Mouse (Mus musculus) spleen, postnatal 10 days (tissue): ENCODE measurements around the gene Nckap5l.
"Not testable (repeated sequence)": the region's sequence is repeated elsewhere in the genome, so short reads cannot be mapped to it uniquely, and the experiment has no call there.

Experiments used
- DNase-seq, 2 experiments: peaks; one replicate each; pipeline ENCODE4 v3.0.0; 2021 to 2022; ENCODE audit warnings: low spot score in 2 of 2

Gene Nckap5l

DNA sequence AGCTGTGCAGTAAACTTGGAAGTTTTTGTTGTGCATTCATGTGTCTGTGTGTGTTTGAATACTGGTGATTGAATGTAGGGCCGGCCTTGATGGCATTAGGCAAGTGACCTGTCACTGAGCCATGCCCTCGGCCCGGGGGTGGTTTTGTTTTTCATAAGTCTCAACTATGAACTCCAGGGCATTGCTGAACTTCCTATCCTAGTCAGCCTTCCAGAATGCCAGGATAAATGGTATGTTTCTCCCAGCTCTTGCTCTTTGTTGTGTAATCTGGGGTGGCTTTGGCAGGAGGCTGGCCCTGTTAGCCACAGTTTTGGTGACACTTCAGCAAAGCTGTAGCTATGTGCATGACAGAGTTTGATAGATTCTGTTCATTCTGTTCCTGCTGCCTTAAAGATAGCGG lies 60.7 kb downstream of the Nckap5l start:
- DNase-seq: no peak

DNA sequence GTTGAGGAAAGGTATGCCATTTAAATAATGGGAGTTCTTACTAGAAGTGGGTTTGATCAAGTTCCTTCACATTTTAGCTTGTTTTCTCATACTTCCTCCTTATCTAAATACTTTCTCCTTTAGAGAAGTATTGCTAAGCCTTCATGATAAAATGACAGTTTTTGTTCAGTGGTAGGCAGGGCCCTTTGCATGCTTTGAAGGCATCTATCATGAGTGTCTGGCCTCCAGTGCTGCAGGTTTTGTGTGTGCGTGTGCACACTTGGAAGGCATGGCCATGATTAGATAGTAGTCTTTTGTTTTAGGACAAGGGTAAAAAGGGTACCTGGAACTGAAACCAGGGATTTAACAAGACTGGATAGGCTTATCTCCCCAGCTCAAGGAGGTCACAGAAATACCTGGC lies 61.1 kb downstream of the Nckap5l start:
- no peak for DNase-seq

DNA sequence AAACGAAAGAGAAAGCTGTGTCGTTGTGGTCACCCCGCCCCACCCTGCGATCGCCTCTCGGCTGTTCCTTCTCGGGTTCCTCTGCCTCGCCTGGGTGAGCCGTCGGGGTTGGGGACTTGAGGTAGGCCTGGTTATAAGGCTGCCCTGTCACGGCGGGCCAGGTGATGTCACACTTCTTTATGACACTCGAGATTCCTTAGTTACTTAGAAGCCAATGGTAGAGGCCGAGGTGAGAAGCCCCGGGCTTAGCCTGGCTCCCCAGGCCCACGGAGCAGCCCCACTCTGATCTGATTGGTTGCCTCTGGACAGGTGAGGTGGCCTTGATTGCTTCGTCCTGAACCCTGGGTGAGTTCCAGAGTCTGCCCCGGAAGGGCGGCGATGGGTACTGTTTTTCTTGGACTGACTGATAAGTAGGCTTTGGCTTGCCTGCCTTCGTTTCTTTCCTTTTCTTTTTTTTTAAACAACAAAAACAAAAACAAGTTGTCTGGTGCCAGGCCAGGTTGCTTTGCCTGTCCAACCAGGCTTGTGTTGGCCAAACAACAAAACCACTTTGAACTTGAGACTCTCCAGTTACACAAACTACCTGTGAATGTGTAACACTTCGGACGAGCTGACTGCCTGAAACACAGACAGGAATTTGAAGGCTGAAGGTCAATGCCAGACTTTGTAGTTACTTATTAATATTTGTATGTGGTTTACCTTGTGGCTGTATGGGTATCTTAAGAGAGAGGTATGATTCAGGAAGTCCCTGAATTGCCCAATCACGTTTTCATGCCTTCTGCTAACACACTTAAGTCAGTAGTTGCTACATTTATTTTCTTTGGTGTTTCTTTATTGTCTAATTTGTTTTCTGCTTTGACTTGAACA lies 63.9 kb downstream of the Nckap5l start:
- DNase-seq: peak in 1 of 2 experiments; percentile 85

DNA sequence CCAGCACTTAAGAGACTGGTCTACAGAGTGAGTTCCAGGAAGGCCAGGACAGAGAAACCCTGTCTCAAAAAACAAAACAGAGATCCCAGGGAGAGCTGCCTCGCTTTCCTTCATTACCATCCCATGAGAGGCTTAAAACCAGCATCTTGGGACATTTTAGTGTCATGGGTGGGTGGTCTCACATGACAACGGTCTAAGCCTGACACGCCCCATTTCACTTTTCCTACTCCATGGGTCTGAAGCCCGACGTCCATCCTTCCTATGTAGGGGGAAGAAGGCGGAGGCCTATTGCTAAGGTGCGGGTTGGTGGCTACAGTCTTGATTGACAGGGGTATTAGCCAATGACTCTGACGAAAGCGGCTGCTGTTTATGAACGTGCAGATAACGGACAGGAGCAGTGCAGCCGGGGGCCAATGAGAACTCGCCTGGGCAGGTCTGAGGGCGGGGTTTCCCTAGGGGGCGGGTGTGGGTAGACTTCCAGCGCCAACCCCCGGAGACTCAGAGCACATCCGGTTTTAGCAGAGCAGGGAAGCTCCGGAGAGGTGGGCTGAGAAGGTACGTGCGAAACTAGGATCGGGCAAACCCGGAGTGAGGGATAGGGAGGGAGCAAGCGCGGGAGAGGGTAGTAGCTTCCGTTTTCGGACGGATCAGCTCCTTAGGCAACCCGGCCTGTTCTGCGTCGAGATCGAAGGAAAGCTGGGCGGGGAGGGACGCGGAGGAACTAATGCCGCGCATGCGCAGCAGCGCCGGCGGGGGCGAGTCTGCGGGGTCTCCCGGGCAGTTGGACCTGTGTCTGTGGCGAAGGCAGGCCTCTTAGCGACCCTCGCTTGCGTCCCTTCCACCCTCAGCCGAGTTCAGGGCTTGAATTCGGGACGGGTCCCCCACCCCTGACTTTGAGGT lies 64.8 kb downstream of the Nckap5l start, which contains the start of gene Tmbim6:
Gene Tmbim6, plus strand, starts transcription at position 397 of the 900 bp plus-strand sequence.
- DNase-seq: peak; percentile 98 to 99

DNA sequence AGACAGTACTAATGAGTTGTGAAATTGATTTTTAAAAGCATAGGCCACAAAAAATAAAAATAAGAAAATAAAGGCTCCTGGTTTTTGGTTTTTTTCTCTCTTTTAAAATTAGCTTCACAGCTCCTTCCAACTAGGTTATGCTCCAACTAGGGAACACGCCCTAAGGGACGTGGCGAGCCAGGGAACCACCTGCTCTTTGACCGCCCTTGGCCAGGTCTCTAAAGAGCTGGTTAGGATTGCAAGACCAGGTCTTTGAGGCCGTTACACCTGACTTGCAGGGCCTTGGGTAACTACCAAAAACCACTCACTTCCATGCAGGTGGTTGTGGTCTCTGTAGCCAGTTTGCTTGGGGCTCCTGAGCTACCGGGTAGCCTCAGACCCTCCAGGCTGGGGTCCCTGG lies 65.6 kb downstream of the Nckap5l start:
- no peak for DNase-seq

DNA sequence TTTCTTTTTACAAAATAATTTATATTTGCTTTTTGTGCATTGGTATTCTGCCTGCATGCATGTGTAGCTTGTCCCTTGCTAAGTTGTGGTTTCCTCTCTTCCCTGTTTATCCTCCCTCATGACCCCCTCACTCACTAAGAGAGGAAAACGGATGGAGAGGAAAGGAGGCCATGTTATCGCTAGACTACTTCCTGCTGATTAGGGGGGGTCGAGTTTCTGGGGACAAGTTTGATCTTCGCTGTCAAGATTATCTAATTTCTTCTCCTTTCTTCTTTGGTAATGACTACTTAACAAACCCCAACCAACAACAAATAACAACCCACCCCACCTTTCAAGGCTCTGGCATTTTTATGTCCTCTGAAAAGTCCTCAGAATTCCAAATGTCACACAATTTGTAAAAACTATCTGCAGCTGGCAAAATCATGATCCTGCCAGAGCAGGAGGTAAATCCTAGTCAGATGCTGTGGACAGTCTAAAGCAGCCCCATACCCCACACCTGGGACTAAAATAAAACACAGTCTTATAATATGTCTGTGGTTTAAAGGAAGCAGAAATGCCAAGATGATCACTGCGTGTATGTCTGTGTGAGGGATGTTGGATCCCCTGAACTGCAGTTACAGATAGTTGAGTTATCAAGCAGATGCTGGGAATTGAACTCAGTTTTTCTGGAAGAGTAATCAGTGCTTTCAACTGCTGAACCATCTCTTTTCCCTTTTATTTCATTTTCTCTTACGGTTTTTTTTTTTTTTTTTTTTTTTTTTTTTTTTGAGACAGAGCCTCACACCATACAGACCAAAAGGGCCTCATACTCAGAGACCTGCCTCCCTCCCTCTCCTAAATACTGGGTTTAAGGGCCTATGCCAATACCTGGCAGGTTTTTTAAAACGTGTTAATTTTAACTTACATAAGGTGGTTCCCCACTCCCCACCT lies 66.8 kb downstream of the Nckap5l start:
- DNase-seq: no peak

DNA sequence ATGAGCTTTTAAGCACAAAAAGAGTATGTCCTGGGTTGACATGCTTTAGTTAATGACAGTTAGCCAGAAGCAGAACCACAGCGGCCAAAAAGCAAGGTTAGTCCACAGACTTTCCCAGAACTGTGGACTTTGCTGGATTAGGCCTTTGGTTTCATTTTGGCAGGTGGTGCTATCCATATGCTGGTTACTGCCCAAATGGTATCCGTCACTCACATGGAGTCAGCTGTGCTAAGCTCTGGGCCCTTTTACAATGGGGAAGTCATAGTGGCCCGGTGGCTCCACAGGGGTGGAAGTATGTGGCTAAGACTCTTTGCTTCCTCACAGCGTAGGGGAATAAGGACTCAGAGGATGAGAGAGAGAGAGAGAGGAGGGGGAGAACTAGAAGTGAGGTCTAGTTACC lies 69.6 kb downstream of the Nckap5l start:
- no peak for DNase-seq

DNA sequence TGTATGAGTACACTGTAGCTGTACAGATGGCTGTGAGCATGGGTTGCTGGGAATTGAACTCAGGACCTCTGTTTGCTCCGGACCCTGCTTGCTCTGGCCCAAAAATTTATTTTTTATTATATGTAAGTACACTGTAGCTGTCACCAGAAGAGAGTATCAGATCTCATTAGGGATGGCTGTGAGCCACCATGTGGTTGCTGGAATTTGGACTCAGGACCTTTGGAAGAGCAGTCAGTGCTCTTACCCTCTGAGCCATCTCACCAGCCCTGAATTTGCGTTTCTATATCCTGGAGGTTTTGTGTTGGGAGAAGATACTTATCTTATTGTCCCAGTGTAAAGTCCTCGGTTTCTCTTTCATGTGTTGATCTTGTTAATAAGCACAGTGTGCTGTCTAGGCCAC lies 70.8 kb downstream of the Nckap5l start:
- DNase-seq: no peak

DNA sequence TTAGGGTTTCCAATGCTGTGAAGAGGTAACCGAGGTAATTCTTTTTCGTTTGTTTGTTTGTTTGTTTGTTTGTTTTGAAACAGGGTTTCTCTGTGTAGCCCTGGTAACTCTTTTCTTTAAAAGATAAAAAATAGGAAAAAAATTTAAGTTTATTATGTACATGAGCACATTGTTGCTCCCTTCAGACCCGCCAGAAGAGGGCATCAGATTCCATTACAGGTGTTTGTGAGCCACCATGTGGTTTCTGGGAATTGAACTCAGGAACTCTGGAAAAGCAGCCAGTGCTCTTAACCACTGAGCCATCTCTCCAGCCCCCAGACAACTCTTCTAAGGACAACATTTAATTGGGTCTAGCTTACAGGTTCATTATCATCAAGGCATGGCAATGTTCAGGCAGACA lies 71.4 kb downstream of the Nckap5l start:
- not testable (repeated sequence) for DNase-seq

DNA sequence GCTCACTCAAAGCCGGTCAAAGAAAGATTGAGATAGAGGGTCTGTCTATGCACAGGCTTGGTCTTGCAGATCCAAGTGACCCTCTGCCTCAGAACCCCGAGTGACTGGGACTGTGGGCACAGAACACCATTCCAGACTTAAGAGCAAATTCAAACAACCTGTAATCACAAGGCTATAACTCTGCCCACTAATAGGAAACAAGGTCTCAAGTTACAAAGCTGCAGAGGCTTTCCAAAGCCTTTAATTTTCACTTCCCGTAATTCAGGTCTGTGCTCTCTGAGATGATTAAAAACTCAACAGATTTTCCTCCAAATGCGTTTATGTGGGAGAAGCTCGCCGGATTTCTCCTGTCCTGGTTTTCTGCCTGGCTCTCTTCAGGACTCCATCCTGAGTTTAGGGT lies 73.5 kb downstream of the Nckap5l start:
- no peak for DNase-seq

DNA sequence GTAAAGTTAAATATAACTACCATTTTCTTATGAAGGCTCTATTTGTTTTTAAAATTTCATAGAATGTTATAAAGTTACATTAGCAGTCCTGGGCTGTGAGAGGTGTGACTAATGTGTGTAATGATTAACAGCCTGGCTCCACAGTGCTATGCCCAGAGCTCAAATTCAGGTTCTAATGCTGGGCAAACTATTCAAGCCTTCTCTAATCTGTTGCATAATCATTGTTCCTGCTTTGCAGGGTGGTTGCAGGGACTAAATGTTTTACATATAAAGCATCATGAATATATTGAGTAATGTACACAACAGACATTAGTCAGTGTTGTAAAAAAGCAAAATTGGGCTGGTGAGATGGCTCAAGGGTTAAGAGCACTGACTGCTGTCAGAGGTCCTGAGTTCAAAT lies 74.7 kb downstream of the Nckap5l start:
- no peak for DNase-seq

DNA sequence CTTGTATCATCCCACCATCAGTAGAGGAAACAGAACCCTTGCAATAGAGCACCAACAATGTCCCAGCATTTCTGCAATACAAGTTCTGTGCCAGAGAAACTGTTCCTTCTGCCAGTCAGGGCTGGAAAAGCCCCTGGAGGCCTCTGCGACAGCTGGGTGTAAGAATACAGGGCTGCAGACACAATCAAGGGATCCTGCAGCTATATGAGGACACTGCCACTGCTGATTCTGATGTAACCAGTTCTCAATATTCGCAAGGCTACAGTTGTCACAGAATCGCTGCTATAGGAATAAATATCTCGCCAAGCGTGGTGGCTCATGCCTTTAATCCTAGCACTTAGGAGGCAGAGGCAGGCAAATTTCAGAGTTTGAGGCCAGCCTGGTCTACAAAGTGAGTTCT lies 81.3 kb downstream of the Nckap5l start:
- DNase-seq: no peak

DNA sequence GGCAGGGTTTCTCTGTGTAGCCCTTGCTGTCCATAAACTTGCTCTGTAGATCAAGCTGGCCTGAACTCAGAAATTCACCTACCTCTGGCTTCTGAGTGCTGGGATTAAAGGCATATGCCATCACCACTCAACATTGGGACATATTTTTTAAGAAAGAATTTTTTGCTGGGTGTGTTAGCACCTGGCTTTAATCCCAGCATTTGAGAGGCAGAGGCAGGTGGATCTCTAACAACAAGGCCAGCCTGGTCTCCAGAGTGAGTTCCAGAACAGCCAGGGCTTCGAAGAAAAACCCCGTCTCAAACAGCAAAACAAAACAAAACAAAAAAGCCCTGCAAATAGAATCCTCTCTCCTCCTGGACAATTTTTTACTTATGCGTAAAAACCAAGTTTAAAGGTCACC lies 82.0 kb downstream of the Nckap5l start:
- DNase-seq: no peak

DNA sequence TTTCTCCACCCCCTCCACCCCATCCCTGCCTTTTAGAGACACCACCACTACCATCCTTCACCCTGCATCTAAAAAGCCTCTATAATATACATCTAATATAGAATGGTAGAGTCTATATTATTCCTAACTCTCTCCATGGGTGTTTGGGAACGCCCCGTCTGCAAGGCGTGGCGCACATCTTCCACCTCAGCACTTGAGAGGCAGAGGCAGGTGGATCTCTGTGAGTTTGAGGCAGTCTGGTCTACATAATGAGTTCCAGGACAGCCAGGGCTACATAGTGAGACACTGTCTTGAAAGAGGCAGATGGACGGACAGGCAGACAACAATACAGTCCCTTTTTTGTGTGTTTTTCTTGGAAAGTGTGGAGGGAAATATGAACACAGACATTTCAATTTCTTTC lies 82.5 kb downstream of the Nckap5l start:
- DNase-seq: no peak

DNA sequence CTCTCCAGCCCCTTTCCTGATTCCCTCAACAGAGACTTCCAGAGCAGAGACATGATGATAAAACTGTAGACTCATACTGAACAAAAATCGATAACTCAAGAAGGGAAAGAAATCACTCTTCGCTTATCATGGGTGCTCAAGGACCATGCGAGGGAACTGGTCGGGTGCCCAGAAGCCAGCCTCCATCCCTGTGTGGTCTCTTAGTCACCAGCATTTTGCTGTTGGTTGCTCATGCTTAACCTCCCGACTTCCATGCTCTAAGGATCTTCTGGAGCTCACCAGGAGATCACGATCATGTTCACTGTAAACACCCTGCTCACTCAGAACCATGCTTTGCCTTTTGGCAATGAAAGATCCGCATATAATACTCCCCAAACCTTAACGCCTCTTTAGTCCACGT lies 84.8 kb downstream of the Nckap5l start:
- DNase-seq: no peak
